Mouse (Mus musculus) MEL (cell line): ENCODE results near the gene Ntrk3. TPM values are rescaled to one million over a fixed set of nuclear protein-coding genes. Genes with fewer than 3 reads are reported as not detected.

Source experiments
- DNase-seq: peaks from one replicate; pipeline ENCODE4 v3.0.0; 2011; ENCODE audit warnings: low read depth, low spot score
- H3K27ac ChIP-seq: 2 replicates; pipeline ENCODE4 v1.5.1; 2012; ENCODE audit warnings: low read depth, mild to moderate bottlenecking, control low read depth, low read length, moderate library complexity; ENCODE audit not compliant: control insufficient read depth
- H3K27me3 ChIP-seq, 2 experiments: fragments of 150-350 bp in 1 of 2; sonication (generic) in 1 of 2; 2 replicates each; pipeline ENCODE4 v1.6.1; 2012; ENCODE audit warnings: low read length in 2 of 2, mild to moderate bottlenecking in 2 of 2, improper control_type of control experiment in 1 of 2, moderate library complexity in 1 of 2; ENCODE audit not compliant: insufficient read depth in 2 of 2, control insufficient read depth in 1 of 2
- H3K36me3 ChIP-seq, 2 experiments: 2 replicates each; pipeline ENCODE4 v1.6.1; 2012 to 2014; ENCODE audit warnings: low read length in 2 of 2, improper control_type of control experiment in 1 of 2, inconsistent platforms in 1 of 2, mild to moderate bottlenecking in 1 of 2; ENCODE audit not compliant: insufficient read depth in 2 of 2, control insufficient read depth in 1 of 2
- H3K4me1 ChIP-seq, 2 experiments: fragments of 150-350 bp in 1 of 2; sonication (generic) in 1 of 2; 2 replicates each; pipeline ENCODE4 v1.6.1; 2012; ENCODE audit warnings: low read length in 2 of 2, improper control_type of control experiment in 1 of 2, mild to moderate bottlenecking in 1 of 2; ENCODE audit not compliant: insufficient read depth in 2 of 2, control insufficient read depth in 1 of 2
- H3K4me3 ChIP-seq, 2 experiments: fragments of 150-350 bp in 1 of 2; sonication (generic) in 1 of 2; 2 replicates each; pipeline ENCODE4 v1.5.1; 2012; ENCODE audit warnings: low read depth in 2 of 2, low read length in 2 of 2, mild to moderate bottlenecking in 2 of 2, moderate library complexity in 2 of 2, control low read depth in 1 of 2, improper control_type of control experiment in 1 of 2; ENCODE audit not compliant: control insufficient read depth in 1 of 2, insufficient read depth in 1 of 2
- H3K79me2 ChIP-seq: 2 replicates; pipeline ENCODE4 v1.6.1; 2012; ENCODE audit warnings: mild to moderate bottlenecking, low read length, moderate library complexity; ENCODE audit not compliant: control insufficient read depth, poor library complexity, insufficient read depth
- H3K9ac ChIP-seq: 2 replicates; pipeline ENCODE4 v1.6.1; 2012; ENCODE audit warnings: low read depth, mild to moderate bottlenecking, control low read depth, low read length, moderate library complexity; ENCODE audit not compliant: control insufficient read depth, poor library complexity, severe bottlenecking
- H3K9me3 ChIP-seq: fragments of 150-350 bp; sonication (generic); replicated peaks from 2 replicates; pipeline ENCODE4 v1.6.1; 2012; ENCODE audit warnings: mild to moderate bottlenecking, low read length, improper control_type of control experiment, moderate library complexity; ENCODE audit not compliant: insufficient read depth
- CHD1 ChIP-seq: IDR thresholded peaks from 2 replicates; pipeline ENCODE4 v1.6.1; 2012; ENCODE audit warnings: low read depth, mild to moderate bottlenecking, inconsistent platforms, low read length, improper control_type of control experiment
- CHD2 ChIP-seq: IDR thresholded peaks from 2 replicates; pipeline ENCODE4 v1.6.1; 2011; ENCODE audit warnings: low read length, improper control_type of control experiment
- CTCF ChIP-seq, 3 experiments: IDR thresholded peaks in 2 of 3; conservative IDR thresholded peaks in 1 of 3; 2 replicates each; pipeline ENCODE4 v1.5.1; 2011 to 2012; ENCODE audit warnings: low read length in 3 of 3, low read depth in 2 of 3, mild to moderate bottlenecking in 2 of 3, improper control_type of control experiment in 1 of 3, inconsistent platforms in 1 of 3, mixed read lengths in 1 of 3, moderate library complexity in 1 of 3; ENCODE audit not compliant: control insufficient read depth in 1 of 3, insufficient read depth in 1 of 3, poor library complexity in 1 of 3, severe bottlenecking in 1 of 3
- ELF1 ChIP-seq: IDR thresholded peaks from 2 replicates; pipeline ENCODE4 v1.6.1; 2014; ENCODE audit warnings: low read depth, mild to moderate bottlenecking, inconsistent platforms, low read length, improper control_type of control experiment, moderate library complexity
- EP300 ChIP-seq, 2 experiments: IDR thresholded peaks; 2 replicates each; pipeline ENCODE4 v1.6.1; 2011; ENCODE audit warnings: improper control_type of control experiment in 2 of 2, low read length in 2 of 2, low read depth in 1 of 2, mild to moderate bottlenecking in 1 of 2
- ETS1 ChIP-seq: IDR thresholded peaks from 2 replicates; pipeline ENCODE4 v1.6.1; 2012; ENCODE audit warnings: low read depth, mild to moderate bottlenecking, inconsistent platforms, low read length, improper control_type of control experiment, moderate library complexity
- GABPA ChIP-seq: IDR thresholded peaks from 2 replicates; pipeline ENCODE4 v1.6.1; 2012; ENCODE audit warnings: low read depth, mild to moderate bottlenecking, inconsistent platforms, low read length, improper control_type of control experiment, moderate library complexity
- JUND ChIP-seq: IDR thresholded peaks from 2 replicates; pipeline ENCODE4 v1.6.1; 2011; ENCODE audit warnings: low read depth, mild to moderate bottlenecking, improper control_type of control experiment, low read length
- KAT2A ChIP-seq: conservative IDR thresholded peaks from 2 replicates; pipeline ENCODE4 v1.6.1; 2012; ENCODE audit warnings: low read depth, low read length, improper control_type of control experiment, inconsistent platforms
- MAFK ChIP-seq: IDR thresholded peaks from 2 replicates; pipeline ENCODE4 v1.6.1; 2011; ENCODE audit warnings: low read depth, mild to moderate bottlenecking, low read length, improper control_type of control experiment, borderline replicate concordance
- MEF2A ChIP-seq: IDR thresholded peaks from 2 replicates; pipeline ENCODE4 v1.6.1; 2014; ENCODE audit warnings: low read depth, mild to moderate bottlenecking, inconsistent platforms, low read length, improper control_type of control experiment; ENCODE audit not compliant: poor library complexity, insufficient replicate concordance, severe bottlenecking; ENCODE audit errors: extremely low read depth
- MXI1 ChIP-seq: IDR thresholded peaks from 2 replicates; pipeline ENCODE4 v1.6.1; 2011; ENCODE audit warnings: mild to moderate bottlenecking, low read depth, low read length, improper control_type of control experiment
- MYC ChIP-seq: IDR thresholded peaks from 2 replicates; pipeline ENCODE4 v1.6.1; 2011; ENCODE audit warnings: low read depth, mild to moderate bottlenecking, low read length, improper control_type of control experiment, moderate library complexity
- POLR2AphosphoS5 ChIP-seq: IDR thresholded peaks from 2 replicates; pipeline ENCODE4 v1.6.1; 2012; ENCODE audit warnings: low read depth, borderline replicate concordance, mild to moderate bottlenecking, inconsistent platforms, low read length, moderate library complexity, mixed read lengths
- RAD21 ChIP-seq: IDR thresholded peaks from 2 replicates; pipeline ENCODE4 v1.6.1; 2011; ENCODE audit warnings: mild to moderate bottlenecking, low read depth, low read length, improper control_type of control experiment
- TCF12 ChIP-seq: IDR thresholded peaks from 2 replicates; pipeline ENCODE4 v1.6.1; 2014; ENCODE audit warnings: low read depth, mild to moderate bottlenecking, inconsistent platforms, low read length, improper control_type of control experiment, moderate library complexity
- USF2 ChIP-seq, 2 experiments: IDR thresholded peaks; 2 replicates each; pipeline ENCODE4 v1.6.1; 2011 to 2012; ENCODE audit warnings: improper control_type of control experiment in 2 of 2, low read length in 2 of 2, borderline replicate concordance in 1 of 2, inconsistent platforms in 1 of 2, low read depth in 1 of 2, mild to moderate bottlenecking in 1 of 2; ENCODE audit not compliant: insufficient read depth in 1 of 2
- ZC3H11A ChIP-seq: IDR thresholded peaks from 2 replicates; pipeline ENCODE4 v1.6.1; 2012; ENCODE audit warnings: low read depth, mild to moderate bottlenecking, inconsistent platforms, low read length, improper control_type of control experiment
- polyA plus RNA-seq, 2 experiments: library from polyadenylated mRNA; stranded (reverse) in 1 of 2; unstranded in 1 of 2; fragments of >175 nt in 1 of 2; fragments of >200 nt in 1 of 2; gene quantifications; 2 replicates each; pipeline versions ENCODE4 v1.2.1 to v1.2.4; 2012; ENCODE audit warnings: low replicate concordance in 2 of 2, low read depth in 1 of 2; ENCODE audit not compliant: insufficient read length in 2 of 2, insufficient read depth in 1 of 2, missing spikeins in 1 of 2
- total RNA-seq: library from RNA; depleted of rRNA; stranded (reverse); fragments of 300-350 nt; gene quantifications from 2 replicates; pipeline ENCODE4 v1.2.3, GENCODE M21; 2012

The Ntrk3 gene
- total and polyA plus RNA-seq, 3 experiments, result 0.04 TPM; not detected in 2

DNA sequence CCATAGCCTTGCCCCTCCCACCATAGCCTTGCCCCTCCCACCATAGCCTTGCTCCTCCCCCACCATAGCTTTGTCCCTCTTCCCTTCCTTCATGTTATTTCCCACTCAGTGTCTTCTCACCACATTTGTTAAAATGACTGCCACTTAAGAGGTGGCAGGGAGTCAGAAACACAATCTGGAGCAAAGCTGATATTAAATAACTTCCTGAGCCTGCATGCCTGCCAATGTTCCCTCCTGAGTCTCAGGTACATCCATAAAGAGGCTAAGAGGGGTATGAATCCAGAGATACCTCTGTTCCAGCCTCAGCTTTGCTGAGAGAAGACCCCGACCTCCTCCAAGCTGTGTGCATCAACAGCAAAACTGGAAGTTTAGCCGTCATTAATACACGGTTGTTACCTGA is 172.4 kb downstream of the Ntrk3 start:
- no peaks in the 10 kb centered on the region for H3K36me3 ChIP-seq
- DNase-seq, result no peak
- no peaks in the 10 kb centered on the region for H3K9me3 ChIP-seq
- H3K9ac ChIP-seq, result no peak overlapping the region
- no peaks in the 10 kb centered on the region for H3K4me1 ChIP-seq
- H3K27me3 ChIP-seq, result no peaks in the 10 kb centered on the region
- no peak overlapping the region for H3K27ac ChIP-seq
- no peak overlapping the region for H3K4me3 ChIP-seq
- no peaks in the 10 kb centered on the region for H3K79me2 ChIP-seq
- no peak for TF ChIP-seq GABPA
- TF ChIP-seq POLR2AphosphoS5, result no peak
- no peak for TF ChIP-seq MXI1
- TF ChIP-seq USF2 (IDR thresholded peaks at IDR 0.05; ENCODE audit: borderline replicate concordance in 1 of 2, insufficient read depth in 1 of 2, low read depth in 1 of 2, low read length in 2 of 2), result no peak
- TF ChIP-seq ETS1, result no peak
- no peak for TF ChIP-seq ZC3H11A
- no peak for TF ChIP-seq CTCF (IDR thresholded peaks at IDR 0.05 in 2 of 3, conservative IDR thresholded peaks at IDR 0.05 in 1 of 3; ENCODE audit: control insufficient read depth in 1 of 3, insufficient read depth in 1 of 3, low read depth in 2 of 3, low read length in 3 of 3, poor library complexity in 1 of 3, severe bottlenecking in 1 of 3)
- no peak for TF ChIP-seq JUND

DNA sequence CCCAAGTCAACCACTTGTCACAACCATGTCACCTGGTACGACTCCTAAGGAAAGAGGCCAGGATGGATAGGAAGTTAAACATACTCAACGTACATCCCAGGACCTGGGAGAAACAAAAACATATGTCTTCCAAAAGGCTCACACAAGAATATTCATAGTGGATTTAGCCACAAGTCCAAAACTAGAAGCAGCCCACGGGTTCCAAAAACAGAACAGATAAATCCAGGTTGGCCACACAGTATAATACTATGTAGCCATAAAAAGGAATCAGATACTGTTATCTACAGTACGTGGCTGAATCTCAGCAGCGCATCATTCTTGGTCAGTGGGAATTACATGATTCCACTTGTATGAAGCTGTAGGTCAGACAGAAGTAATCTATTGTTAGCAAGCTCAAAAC is 179.3 kb downstream of the Ntrk3 start:
- Histone ChIP-seq H3K27me3 (no peaks in the 10 kb centered on the region), H3K9ac (no peak overlapping the region), H3K9me3 (no peaks in the 10 kb centered on the region)
- no peak for DNase-seq
- TF ChIP-seq RAD21 (no peak), CHD1 (no peak), MYC (no peak), TCF12 (no peak), KAT2A (no peak), ELF1 (no peak), ETS1 (no peak), MAFK (no peak), CHD2 (no peak), JUND (no peak), POLR2AphosphoS5 (no peak), MEF2A (no peak), EP300 (IDR thresholded peaks at IDR 0.05; ENCODE audit: low read depth in 1 of 2, low read length in 2 of 2) (no peak)
- TF ChIP-seq, all 39 proteins: peak for 0
- Histone ChIP-seq H3K4me1 (no peaks in the 10 kb centered on the region), H3K4me3 (no peak overlapping the region), H3K27ac (no peak overlapping the region), H3K79me2 (no peaks in the 10 kb centered on the region), H3K36me3 (no peaks in the 10 kb centered on the region)
